Mouse (Mus musculus) myocyte (in vitro differentiated cells): ENCODE measurements around the gene Mrpl40.

Experiments
- CEBPB ChIP-seq: IDR thresholded peaks from 2 replicates; pipeline ENCODE4 v1.6.1; 2011; ENCODE audit warnings: mild to moderate bottlenecking, moderate library complexity; ENCODE audit not compliant: poor library complexity, insufficient read depth, severe bottlenecking
- MAX ChIP-seq: IDR thresholded peaks from one replicate; pipeline ENCODE4 v1.6.1; 2011; ENCODE audit warnings: low read depth, mild to moderate bottlenecking, control low read depth
- MYOG ChIP-seq, 3 experiments: IDR thresholded peaks; one replicate each; pipeline ENCODE4 v1.6.1; 2011; ENCODE audit warnings: control low read depth in 2 of 3, low read depth in 2 of 3, mild to moderate bottlenecking in 2 of 3; ENCODE audit not compliant: insufficient read length in 2 of 3, control insufficient read depth in 1 of 3, insufficient read depth in 1 of 3
- POLR2A ChIP-seq: IDR thresholded peaks from one replicate; pipeline ENCODE4 v1.6.1; 2011; ENCODE audit warnings: low read depth, mild to moderate bottlenecking, control low read depth, moderate library complexity; ENCODE audit not compliant: insufficient read length
- TCF12 ChIP-seq: IDR thresholded peaks from one replicate; pipeline ENCODE4 v1.6.1; 2011; ENCODE audit warnings: mild to moderate bottlenecking, control low read depth; ENCODE audit not compliant: poor library complexity, insufficient read depth, severe bottlenecking
- TCF3 ChIP-seq: IDR thresholded peaks from one replicate; pipeline ENCODE4 v1.6.1; 2011; ENCODE audit warnings: low read depth, control low read depth; ENCODE audit not compliant: insufficient read length
- USF1 ChIP-seq: IDR thresholded peaks from one replicate; pipeline ENCODE4 v1.6.1; 2011; ENCODE audit warnings: low read depth, mild to moderate bottlenecking, control low read depth, moderate library complexity

- no peak for TF ChIP-seq MYOG (IDR thresholded peaks at IDR 0.05; ENCODE audit: control insufficient read depth in 1 of 3, insufficient read depth in 1 of 3, insufficient read length in 2 of 3, low read depth in 2 of 3)
- TF ChIP-seq TCF12, result no peak
- TF ChIP-seq CEBPB, result no peak
- TF ChIP-seq USF1, result no peak
- no peak for TF ChIP-seq POLR2A
- TF ChIP-seq MAX, result no peak
- no peak for TF ChIP-seq TCF3
These were observed 17.2 kb upstream of the Mrpl40 start for GRCm38 (mm10) chr16:18893840-18894372.
